Mouse (Mus musculus): ENCODE results near the gene Hist1h2af.

The Hist1h2af gene

DNA sequence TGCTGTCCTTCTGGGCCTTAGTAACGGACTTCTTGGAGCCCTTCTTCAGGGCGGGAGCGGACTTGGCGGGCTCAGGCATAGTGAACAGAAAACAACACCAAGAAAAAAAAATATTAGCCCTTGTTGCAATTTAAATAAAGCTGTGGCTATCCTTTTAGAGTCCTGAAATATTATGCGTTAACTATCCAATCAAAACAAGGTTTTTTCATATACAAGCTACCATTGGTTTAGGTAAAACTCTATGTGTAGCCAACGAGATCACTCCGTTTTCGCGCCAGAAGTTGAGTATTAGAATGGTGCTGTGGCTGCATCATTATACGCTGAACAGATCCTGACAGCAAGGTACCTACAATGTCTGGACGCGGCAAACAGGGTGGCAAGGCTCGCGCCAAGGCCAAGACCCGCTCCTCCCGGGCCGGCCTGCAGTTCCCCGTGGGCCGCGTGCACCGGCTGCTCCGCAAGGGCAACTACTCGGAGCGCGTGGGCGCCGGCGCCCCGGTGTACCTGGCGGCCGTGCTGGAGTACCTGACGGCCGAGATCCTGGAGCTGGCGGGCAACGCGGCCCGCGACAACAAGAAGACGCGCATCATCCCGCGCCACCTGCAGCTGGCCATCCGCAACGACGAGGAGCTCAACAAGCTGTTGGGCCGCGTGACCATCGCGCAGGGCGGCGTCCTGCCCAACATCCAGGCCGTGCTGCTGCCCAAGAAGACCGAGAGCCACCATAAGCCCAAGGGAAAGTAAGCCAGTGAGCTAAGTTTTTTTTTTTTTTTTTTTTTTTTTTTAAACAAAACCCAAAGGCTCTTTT lies at the start of gene Hist1h2af:
Gene Hist1h2af, plus strand, starts transcription at position 347 of the 808 bp plus-strand sequence.
- DNase-seq (ENCODE audit: low spot score) = peak; percentile 95

DNA sequence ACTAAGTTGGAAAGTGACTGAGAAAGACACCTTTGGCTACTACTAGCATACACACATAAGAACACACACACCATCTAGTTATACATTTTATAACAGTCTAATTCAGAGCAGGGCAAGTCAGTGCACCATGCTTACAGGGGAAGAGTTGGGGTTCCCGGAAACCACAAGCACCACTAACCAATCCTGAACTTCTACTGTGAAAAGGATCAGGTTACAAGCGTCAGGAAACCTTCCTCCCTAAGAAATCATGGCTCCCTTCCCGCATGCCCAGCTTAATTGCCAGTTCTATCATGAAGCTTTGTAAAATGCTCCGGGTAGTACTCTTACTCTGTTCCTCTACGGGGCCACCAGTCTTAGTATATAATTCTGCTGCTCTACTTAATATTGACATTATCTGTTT lies 48.4 kb upstream of the Hist1h2af start:
- no peak for DNase-seq (ENCODE audit: low spot score)

DNA sequence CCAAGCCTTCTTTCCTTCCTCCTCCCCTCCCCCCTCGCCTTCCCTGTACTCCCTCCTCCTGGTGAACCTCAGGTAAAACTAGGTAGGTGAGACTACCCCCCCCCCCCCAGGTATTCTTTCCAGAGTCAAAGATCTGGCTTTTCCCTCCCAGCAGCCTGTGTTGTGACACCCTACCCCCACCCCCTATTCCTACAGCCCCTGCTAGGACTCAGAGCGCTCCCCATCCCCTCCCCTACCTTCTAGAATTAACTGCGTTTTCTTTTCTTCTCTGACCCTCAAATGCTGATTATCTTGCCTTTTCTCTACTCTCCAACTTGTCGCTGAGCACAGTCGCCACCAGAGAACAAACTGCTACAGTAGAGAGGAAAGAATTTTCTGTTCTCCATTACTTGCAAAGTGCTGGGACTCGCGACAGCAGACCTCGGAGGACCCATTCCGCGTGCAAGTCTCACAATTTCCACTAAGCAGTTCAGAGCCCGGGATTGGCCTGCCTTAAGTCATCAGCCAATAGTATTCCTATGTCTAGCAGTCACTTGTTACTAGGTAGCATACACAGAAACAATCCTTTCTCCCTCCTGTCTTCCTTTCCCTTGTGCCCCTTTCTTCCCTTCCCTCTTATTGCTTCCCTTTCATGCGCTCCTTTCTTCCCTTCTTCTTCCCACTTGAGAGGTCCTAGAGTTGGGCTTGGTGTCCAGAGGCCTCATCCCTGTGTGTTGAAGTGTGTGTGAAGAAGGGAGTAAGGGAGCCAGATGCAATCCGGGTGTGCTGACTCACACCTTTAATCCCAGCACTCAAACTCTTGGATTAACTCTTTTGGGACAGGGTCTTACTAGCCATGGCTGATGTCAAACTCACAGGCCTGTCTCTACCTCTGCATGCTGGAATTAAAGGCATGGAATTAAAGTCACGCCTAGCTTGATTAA lies 45.0 kb upstream of the Hist1h2af start, which contains the start of gene Btn2a2:
Gene Btn2a2, minus strand, starts transcription at position 458 of the 923 bp plus-strand sequence.
- peak; percentile 89 for DNase-seq (ENCODE audit: low spot score)

DNA sequence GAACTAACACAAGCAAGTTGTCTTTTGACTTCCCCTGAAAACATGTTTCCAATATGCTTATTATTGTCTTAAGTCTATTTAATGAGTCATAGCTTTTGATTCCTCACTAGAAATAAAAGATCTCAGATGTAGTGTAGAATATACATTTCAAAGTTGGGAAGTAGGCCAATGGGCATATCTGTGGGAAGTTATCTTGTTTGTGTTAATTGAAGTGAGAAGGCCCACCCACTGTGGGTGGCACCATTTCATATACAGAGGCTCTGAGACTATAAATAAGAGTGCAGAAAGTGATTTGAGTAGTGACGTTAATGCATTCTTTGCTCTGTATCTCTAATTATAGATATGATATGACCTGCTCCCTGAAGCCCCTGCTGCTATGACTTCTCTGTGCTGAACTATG lies 42.8 kb upstream of the Hist1h2af start:
- DNase-seq (ENCODE audit: low spot score) = no peak

DNA sequence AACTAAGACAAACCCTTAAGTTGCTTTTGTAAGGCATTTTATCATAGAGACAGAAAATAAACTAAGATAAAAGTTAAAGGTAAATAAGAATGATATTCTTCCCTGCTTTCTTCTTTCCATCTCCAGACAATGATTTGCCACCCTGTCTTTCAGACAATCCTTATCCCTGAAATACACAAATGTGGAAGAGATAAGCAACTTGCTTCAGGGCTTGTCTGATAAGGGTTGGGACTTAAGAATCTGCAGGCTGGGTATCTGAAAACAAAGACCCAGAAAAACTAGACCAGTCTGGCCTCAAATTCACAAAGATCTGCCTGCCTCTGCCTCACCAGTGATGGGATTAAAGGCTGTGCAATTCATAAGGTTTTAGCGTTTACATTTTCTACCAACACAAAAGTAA lies 42.4 kb upstream of the Hist1h2af start:
- DNase-seq (ENCODE audit: low spot score) = no peak

DNA sequence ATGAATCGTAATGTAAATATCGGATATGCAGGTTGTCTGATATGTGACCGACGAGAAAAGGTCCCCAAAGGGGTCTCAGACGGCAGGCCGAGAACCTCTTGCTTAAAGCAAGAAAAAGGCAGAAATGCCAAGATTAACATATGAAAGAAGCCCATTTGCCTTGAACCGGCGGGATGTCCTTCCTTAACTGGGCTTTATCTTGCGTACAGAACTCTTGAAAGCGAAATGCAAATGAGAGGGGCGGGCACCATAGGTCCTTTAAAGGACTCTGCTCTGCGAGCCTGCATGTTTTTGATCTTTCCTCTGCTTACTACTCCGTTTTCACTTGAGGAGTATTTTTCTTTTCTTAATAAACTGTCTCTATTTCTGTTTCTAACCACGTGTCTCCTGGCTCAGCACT lies 41.7 kb upstream of the Hist1h2af start:
- peak; percentile 77 for DNase-seq (ENCODE audit: low spot score)

DNA sequence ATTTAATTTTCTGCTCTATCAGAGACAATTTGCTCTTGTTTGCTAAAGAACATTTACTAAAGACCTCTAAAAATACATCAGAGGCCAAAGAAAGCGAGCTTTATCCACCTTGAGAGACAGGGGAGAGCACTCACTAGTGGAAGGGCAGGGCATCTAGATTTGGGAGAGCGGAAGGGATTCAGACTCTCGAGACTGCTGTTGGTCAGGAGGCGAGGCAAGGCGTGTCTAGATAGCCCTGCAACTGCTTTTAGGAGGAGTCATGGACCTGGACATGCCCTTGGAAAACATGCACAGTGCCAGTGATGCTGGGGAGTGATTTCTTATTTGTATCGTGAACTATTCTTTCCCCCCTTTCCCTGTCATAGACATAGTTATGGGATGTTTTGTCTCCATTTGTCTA lies 38.2 kb upstream of the Hist1h2af start:
- no peak for DNase-seq (ENCODE audit: low spot score)

DNA sequence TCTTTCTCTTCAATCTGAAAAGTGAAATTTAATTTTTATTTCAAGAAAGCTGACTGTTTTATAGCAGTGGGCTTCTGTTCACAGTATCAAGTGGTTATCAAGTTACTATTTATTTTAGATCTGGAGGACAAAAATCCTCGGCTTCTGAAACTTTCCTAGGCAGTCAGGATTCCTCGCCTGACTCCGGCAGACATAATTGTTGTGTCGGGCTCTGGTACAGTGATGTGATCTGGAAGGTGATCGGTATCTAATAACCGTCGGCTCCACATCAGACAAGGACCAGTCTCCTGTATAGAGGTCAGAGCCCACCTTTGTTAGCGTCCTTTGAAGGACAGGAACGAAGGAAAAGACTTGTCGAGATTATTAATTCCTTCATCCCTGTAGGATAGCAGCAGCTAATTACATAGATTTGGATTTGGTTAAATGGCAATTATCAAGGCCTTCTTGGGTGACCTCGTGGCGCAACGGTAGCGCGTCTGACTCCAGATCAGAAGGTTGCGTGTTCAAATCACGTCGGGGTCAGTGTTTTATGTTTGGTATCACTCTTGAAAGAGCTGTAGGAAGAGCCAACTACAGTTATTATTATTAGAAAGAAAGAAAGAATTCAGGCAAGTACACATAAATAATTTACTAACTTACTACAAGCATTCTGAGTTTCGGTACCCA lies 35.9 kb upstream of the Hist1h2af start:
- DNase-seq (ENCODE audit: low spot score) = peak; percentile 89

DNA sequence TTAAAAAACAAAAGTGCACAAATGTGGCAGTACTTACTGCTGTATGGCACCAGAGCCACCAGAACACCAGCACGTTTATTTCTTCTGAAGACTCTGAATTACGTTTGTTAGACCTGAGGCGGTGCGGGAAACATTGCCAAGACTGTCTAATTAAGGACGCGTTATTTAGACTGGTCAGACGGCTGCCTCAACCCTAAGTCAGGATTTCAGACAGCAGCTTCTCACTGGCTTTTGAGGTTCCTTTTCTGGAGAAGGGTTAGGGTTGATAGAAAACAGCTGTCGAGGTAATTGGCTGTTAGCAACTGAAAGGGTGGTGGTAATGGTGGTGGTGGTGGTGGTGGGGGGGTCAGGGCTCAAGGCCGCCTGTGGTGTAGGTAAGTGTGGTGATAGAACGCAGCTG lies 35.1 kb upstream of the Hist1h2af start:
- peak; percentile 67 for DNase-seq (ENCODE audit: low spot score)

DNA sequence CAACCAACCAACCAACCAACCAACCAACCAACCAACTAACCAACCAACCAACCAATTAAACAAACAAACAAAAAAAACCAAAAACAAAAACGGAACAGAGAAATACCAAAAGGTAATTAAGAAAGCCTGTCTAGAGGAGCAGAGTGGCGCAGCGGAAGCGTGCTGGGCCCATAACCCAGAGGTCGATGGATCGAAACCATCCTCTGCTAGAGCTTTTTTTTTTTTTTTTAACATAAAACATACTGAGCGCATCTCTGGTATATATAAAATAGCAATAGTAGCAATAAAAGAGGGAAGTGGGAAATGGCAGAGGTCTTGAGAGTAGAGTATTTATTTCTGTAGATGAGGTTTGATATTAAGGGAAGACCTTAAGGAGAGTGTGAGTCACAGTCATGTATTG lies 33.8 kb upstream of the Hist1h2af start:
- peak; percentile 52 for DNase-seq (ENCODE audit: low spot score)

DNA sequence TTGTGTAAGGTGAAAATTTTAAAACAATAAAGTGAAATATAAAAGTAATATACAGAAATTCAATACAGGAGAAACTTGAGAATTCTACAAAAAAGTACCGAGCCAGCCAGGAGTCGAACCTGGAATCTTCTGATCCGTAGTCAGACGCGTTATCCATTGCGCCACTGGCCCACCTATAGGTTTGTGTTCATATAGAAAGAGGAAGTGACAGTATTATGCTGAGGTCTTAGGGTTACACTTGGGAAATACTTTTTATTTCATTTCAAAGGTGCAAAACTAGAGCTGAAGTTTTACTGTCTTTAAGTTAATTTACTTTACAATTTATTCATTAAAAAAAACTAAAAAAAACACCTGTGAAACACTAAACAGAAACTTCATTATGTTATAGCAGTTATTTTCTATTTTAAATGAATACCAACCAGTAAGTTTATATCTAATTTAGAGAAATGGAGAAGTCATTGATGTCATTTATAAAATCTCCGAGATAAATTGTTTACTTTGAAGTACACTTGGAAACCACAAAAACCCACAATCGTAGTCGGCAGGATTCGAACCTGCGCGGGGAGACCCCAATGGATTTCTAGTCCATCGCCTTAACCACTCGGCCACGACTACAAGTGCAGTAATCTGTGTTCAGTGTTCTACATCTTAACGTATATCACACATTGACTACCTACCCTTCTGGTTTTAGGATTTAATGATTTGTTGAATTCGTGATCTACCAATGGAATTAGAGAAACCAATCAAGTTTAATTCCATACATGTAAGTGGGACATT lies 33.1 kb upstream of the Hist1h2af start:
- peak; percentile 96 for DNase-seq (ENCODE audit: low spot score)

DNA sequence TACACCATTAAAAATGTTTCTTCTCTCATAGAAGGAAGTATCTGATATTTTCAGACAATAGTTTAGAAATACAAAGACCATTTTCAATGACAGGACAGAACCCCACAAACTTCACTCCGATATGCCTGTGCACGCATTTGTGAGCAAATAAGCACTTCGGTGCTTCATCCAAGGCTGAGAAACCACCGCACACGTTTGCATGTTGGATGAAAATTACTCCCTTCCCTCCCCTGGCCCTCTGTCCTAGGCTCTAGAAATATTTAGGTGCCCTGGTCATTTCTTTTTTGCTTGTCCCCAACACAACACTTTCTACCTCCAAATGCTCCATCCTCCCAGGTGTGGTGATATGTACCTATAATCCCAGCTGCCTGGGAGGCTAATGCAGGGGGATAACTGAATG lies 32.2 kb upstream of the Hist1h2af start:
- no peak for DNase-seq (ENCODE audit: low spot score)

DNA sequence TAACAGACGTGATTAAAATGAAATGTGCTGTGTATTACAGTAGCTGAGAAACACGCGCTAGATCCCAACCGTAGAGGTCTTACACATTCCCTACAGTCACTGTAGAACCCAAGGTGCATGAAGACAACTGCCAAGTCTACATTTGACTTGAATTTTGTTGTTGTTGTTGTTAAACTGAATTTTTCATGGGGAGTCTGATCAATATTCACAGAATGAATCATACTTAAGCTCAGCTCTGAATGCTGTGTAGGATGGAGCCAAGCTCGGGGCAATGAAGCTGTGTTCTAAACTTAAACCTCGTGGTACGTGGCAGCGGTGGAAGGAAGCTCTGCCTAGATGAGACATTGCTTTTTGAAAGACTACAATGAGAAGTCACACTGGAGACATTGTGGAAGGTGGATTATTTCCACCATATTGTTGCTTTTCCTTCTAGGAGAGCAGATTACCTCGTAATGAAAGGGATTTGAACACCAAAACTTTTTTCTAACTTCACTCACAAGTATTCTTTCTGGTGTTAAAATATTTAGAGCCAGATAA lies 31.6 kb upstream of the Hist1h2af start:
- DNase-seq (ENCODE audit: low spot score) = no peak

DNA sequence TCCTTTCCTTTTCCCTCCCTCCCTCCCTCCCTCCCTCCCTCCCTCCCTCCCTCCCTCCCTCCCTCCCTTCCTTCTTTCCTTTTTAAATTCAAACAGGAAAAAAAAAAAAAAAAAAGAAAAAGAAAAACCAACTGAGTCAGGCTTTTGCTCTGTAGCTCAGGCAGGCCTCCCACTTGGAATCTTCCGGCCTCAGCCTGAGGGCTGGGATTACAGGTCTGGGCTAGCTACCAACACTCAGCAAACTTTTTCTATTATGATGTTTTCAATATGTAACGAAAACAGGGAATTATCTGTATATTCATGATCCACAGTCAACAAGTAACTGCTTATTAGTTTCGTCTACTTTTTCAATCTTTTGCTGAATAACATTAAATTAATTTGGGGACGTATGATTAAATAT lies 30.8 kb upstream of the Hist1h2af start:
- DNase-seq (ENCODE audit: low spot score) = no peak

DNA sequence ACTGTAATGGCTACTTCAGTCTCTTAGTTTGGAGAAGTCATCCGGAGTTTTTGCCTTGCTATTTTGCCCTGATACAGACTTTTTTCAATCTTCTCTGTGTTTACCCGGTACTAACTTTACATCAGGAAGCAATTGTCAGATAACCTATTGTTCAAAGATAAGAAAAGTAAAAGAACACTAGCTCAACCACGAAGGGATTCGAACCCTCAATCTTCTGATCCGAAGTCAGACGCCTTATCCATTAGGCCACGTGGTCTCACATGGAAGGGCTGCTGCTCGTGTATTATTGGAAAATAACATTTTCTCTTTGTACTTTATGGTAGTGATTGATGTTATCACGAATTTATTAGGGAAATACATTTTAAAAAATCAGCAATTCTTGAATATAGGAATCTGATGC lies 29.9 kb upstream of the Hist1h2af start:
- peak; percentile 94 for DNase-seq (ENCODE audit: low spot score)

DNA sequence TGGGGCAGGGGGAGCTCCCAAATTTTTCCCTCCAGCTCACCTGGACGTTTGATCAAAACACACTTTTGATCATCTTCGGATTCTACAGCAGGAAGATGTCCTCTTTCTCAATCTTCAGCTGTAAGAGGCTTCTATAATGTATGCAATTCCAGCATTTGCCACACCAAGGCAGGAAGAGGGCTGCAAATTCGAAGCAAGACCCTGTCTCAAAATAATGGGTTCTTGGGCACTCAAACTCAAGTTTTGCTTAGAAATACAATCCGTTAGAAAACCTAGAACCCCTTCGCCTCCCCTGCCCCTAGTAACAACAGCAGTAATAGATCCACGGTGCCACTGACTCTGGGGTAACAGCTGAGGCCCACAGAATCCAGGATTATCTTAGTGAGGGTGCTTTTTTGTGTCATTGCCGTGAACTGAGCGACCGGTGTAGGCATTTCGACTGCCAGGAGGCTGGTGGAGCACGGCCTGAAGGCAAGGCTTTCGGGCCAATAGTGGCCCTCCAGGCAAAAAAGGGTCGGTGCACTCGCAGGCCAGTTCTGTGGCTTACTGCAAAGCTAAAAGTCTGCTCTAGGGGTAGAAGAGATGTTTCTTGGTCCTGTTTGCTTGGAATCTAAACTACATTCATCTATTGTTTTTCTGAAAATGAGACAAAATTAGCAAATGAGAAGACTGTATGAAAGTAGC lies 27.9 kb upstream of the Hist1h2af start:
- peak; percentile 65 for DNase-seq (ENCODE audit: low spot score)

DNA sequence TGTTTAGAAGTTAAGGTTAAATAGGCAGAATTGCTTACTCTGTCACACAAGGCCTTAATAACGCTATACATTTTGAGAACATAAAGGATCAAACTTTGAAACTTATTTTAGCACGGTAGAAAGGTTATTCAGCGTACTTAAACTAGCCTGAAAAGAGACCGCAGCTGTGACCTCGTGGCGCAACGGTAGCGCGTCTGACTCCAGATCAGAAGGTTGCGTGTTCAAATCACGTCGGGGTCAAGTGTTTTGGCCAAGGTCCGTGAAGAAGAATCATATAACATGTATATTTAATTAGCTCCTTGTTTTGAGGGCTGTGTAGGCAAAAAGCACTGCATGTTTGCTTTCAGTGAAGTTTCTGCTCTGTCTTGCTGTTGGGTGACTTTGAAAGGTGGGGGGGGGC lies 27.4 kb upstream of the Hist1h2af start:
- peak; percentile 89 for DNase-seq (ENCODE audit: low spot score)

DNA sequence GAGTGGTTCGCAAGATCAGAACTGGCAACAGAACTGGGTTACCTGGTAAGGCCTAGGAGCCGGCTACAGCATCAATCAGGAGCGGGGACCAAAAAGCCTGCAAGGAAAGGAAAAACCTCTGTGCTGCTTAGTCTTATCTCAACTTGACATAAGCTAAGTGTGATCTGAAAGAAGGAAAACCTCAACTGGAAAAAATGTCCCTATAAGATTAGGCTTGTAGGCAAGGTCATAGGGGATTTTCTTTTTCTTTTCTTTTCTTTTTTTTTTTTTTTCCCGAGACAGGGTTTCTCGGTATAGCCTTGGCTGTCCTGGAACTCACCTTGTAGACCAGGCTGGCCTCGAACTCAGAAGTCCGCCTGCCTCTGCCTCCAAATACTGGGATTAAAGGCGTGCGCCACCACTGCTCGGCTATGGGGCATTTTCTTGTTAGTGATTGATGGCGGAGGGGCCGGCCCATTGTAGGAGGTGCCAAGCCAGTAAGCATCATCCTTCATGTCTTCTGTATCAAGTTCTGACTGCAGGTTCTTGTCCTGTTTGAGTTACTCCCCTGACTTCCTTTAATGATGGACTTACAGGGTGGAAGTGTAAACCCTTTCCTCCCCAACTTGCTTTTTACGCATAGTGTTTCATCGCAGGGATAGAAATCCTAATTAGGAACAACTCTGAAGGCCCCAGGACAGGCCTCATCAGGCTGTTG lies 26.7 kb upstream of the Hist1h2af start:
- DNase-seq (ENCODE audit: low spot score) = peak; percentile 77

DNA sequence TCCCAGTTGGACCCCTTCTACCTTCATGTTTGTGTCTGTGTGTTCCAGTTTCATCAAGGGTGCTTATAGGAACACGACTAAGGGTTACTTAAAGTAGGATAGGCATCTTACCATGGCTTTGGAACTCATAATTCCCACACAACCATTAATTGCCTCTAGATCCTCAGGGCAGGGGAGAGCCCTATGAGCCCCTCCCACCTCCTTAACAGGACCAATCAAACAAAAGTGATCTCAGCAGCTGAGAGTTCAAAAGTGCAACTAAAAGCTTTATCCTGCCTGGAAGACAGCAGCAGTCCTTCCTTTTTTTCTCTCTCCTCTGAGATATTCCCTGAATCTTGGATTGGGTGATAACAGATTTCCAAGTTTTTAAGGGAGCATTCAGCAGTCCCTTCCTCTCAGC lies 23.6 kb upstream of the Hist1h2af start:
- peak; percentile 45 for DNase-seq (ENCODE audit: low spot score)

DNA sequence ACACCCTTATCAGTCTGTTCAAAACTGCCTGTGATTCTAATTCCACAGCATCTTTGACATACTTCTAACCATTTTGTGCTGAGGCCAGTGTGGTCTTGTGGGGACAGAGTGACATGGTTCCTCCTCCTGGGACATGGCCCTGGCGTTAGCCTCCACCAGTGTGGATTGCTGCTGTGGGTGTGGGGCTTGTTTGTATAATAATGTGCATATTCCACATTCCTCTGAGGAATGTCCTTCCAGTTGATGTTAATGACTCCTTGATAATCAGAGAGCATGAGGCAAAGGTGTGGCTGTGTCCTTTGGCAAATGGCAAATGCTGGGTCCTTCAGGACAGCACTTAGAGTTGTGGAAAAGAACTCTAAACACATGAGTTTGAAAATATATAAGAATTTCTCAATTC lies 20.2 kb upstream of the Hist1h2af start:
- no peak for DNase-seq (ENCODE audit: low spot score)

All from embryo, embryonic 10.5 days (tissue).